Mouse (Mus musculus) cerebellum, adult 8-10 months (tissue): ENCODE data around the gene Fgfr2.

ENCODE experiments used
- DNase-seq: peaks from one replicate; pipeline ENCODE4 v3.0.0; 2022

Fgfr2 gene

GRCm38 (mm10) chr7:130827844-130828403 lies 2295.2 kb downstream of the Fgfr2 start:
- no peak for DNase-seq

GRCm38 (mm10) chr7:130827431-130827830 lies 2295.7 kb downstream of the Fgfr2 start:
- DNase-seq: peak; percentile 62

- DNase-seq: no peak
Observed at GRCm38 (mm10) chr7:130826343-130826742, 2296.8 kb downstream of the Fgfr2 start.

- DNase-seq: no peak
Observed at GRCm38 (mm10) chr7:130823992-130824391, 2299.2 kb downstream of the Fgfr2 start.

- DNase-seq: no peak
Observed at GRCm38 (mm10) chr7:130819624-130820023, 2303.5 kb downstream of the Fgfr2 start.

- DNase-seq: no peak
Observed at GRCm38 (mm10) chr7:130818813-130819212, 2304.3 kb downstream of the Fgfr2 start.

GRCm38 (mm10) chr7:130816243-130816642 lies 2306.9 kb downstream of the Fgfr2 start:
- no peak for DNase-seq

- DNase-seq: no peak
Observed at GRCm38 (mm10) chr7:130815601-130816000, 2307.5 kb downstream of the Fgfr2 start.

GRCm38 (mm10) chr7:130812407-130812806 lies 2310.7 kb downstream of the Fgfr2 start:
- DNase-seq: no peak

- DNase-seq: no peak
Observed at GRCm38 (mm10) chr7:130810238-130810637, 2312.9 kb downstream of the Fgfr2 start.

GRCm38 (mm10) chr7:130808694-130809093 lies 2314.5 kb downstream of the Fgfr2 start:
- DNase-seq: no peak

- peak; percentile 32 for DNase-seq
Observed at GRCm38 (mm10) chr7:130807749-130808148, 2315.4 kb downstream of the Fgfr2 start.

GRCm38 (mm10) chr7:130804991-130805390 lies 2318.2 kb downstream of the Fgfr2 start:
- no peak for DNase-seq

- DNase-seq: no peak
Observed at GRCm38 (mm10) chr7:130803251-130803825, 2319.8 kb downstream of the Fgfr2 start.

- DNase-seq: no peak
Observed at GRCm38 (mm10) chr7:130801811-130802210, 2321.3 kb downstream of the Fgfr2 start.

GRCm38 (mm10) chr7:130800681-130801080 lies 2322.5 kb downstream of the Fgfr2 start:
- no peak for DNase-seq

- no peak for DNase-seq
Observed at GRCm38 (mm10) chr7:130799418-130799817, 2323.7 kb downstream of the Fgfr2 start.

- DNase-seq: no peak
Observed at GRCm38 (mm10) chr7:130797524-130797923, 2325.6 kb downstream of the Fgfr2 start.

GRCm38 (mm10) chr7:130796786-130797185 lies 2326.4 kb downstream of the Fgfr2 start:
- no peak for DNase-seq

- no peak for DNase-seq
Observed at GRCm38 (mm10) chr7:130793671-130794070, 2329.5 kb downstream of the Fgfr2 start.

- no peak for DNase-seq
Observed at GRCm38 (mm10) chr7:130789456-130789855, 2333.7 kb downstream of the Fgfr2 start.

- DNase-seq: no peak
Observed at GRCm38 (mm10) chr7:130788950-130789349, 2334.2 kb downstream of the Fgfr2 start.

- no peak for DNase-seq
Observed at GRCm38 (mm10) chr7:130787537-130787936, 2335.6 kb downstream of the Fgfr2 start.

GRCm38 (mm10) chr7:130786708-130787107 lies 2336.4 kb downstream of the Fgfr2 start:
- DNase-seq: no peak
